Mouse (Mus musculus) liver, postnatal 0 days (tissue): ENCODE data around the gene Ugt1a6a.

Source experiments
- CTCF ChIP-seq: sonication (generic); IDR thresholded peaks from 2 replicates; pipeline ENCODE4 v1.5.1; 2016; ENCODE audit warnings: antibody characterized with exemption, low read depth
- EP300 ChIP-seq: IDR thresholded peaks from 2 replicates; pipeline ENCODE4 v1.6.1; 2016; ENCODE audit warnings: antibody characterized with exemption, low read depth, mild to moderate bottlenecking

GRCm38 (mm10) chr1:88225741-88226140 lies 91.1 kb downstream of the Ugt1a6a start:
- no peak for TF ChIP-seq CTCF
- TF ChIP-seq EP300 = no peak
